Mouse (Mus musculus) ES-E14 (cell line): Measurements from ENCODE around the gene Limk1. TPM values are rescaled to one million over a fixed set of nuclear protein-coding genes. Genes with fewer than 3 reads are reported as not detected.
A peak's percentile ranks its signal among the peaks of the same experiment; 100 is the strongest.
"Not testable (repeated sequence)": the region's sequence is repeated elsewhere in the genome, so short reads cannot be mapped to it uniquely, and the experiment has no call there.

Experiments
- DNase-seq: peaks from one replicate; pipeline ENCODE4 v3.0.0-alpha.2; 2013; ENCODE audit warnings: low read depth, low spot score
- H3K27ac ChIP-seq: 2 replicates; pipeline ENCODE4 v1.5.1; 2012; ENCODE audit warnings: low read depth, mild to moderate bottlenecking, low read length, moderate library complexity, mixed read lengths; ENCODE audit not compliant: poor library complexity, insufficient read depth, severe bottlenecking
- H3K36me3 ChIP-seq: 2 replicates; pipeline ENCODE4 v1.6.1; 2012; ENCODE audit warnings: mild to moderate bottlenecking, low read length, moderate library complexity, mixed read lengths; ENCODE audit not compliant: control insufficient read depth, poor library complexity, insufficient read depth, severe bottlenecking
- H3K4me1 ChIP-seq, 2 experiments: fragments of 150-350 bp in 1 of 2; sonication (generic) in 1 of 2; 2 replicates each; pipeline ENCODE4 v1.6.1; 2012; ENCODE audit warnings: low read length in 2 of 2, mild to moderate bottlenecking in 1 of 2, mixed read lengths in 1 of 2; ENCODE audit not compliant: control insufficient read depth in 2 of 2, insufficient read depth in 2 of 2, poor library complexity in 1 of 2
- H3K4me3 ChIP-seq, 2 experiments: fragments of 150-350 bp in 1 of 2; sonication (generic) in 1 of 2; 2 replicates each; pipeline ENCODE4 v1.5.1; 2012; ENCODE audit warnings: low read length in 2 of 2, low read depth in 1 of 2, mild to moderate bottlenecking in 1 of 2, mixed read lengths in 1 of 2; ENCODE audit not compliant: insufficient read depth in 1 of 2, poor library complexity in 1 of 2, severe bottlenecking in 1 of 2
- H3K9ac ChIP-seq: 2 replicates; pipeline ENCODE4 v1.6.1; 2012; ENCODE audit warnings: low read depth, mild to moderate bottlenecking, low read length, mixed read lengths; ENCODE audit not compliant: poor library complexity, insufficient read depth, severe bottlenecking
- H3K9me3 ChIP-seq: fragments of 150-350 bp; sonication (generic); 2 replicates; pipeline ENCODE4 v1.6.1; 2012; ENCODE audit warnings: low read depth, mild to moderate bottlenecking, low read length; ENCODE audit not compliant: control insufficient read depth, insufficient read depth
- CHD2 ChIP-seq: IDR thresholded peaks from 2 replicates; pipeline ENCODE4 v1.6.1; 2014; ENCODE audit warnings: mild to moderate bottlenecking, low read depth, low read length, inconsistent platforms
- HCFC1 ChIP-seq: IDR thresholded peaks from 2 replicates; pipeline ENCODE4 v1.6.1; 2012; ENCODE audit warnings: low read length, inconsistent platforms, borderline replicate concordance; ENCODE audit not compliant: insufficient read depth
- MAFK ChIP-seq: IDR thresholded peaks from 2 replicates; pipeline ENCODE4 v1.6.1; 2014; ENCODE audit warnings: mild to moderate bottlenecking, low read depth, low read length, inconsistent platforms; ENCODE audit not compliant: insufficient read depth
- ZC3H11A ChIP-seq: IDR thresholded peaks from 2 replicates; pipeline ENCODE4 v1.6.1; 2012; ENCODE audit warnings: low read depth, mild to moderate bottlenecking, inconsistent platforms, low read length, borderline replicate concordance
- ZNF384 ChIP-seq: IDR thresholded peaks from 2 replicates; pipeline ENCODE4 v1.6.1; 2012; ENCODE audit warnings: low read depth, low read length, inconsistent platforms
- in situ Hi-C, 2 experiments: fragments of 600-800 bp; cut with MboI; formaldehyde crosslinking; loops; one replicate each; pipeline ENCODE4 v1.15.1; 2025; ENCODE audit warnings: low sequenced_read_pairs in 2 of 2, inconsistent platforms in 1 of 2; ENCODE audit not compliant: unreplicated experiment in 2 of 2
- total RNA-seq: library from RNA; depleted of rRNA; stranded (reverse); fragments of 300-350 nt; gene quantifications from 2 replicates; pipeline ENCODE4 v1.2.3, GENCODE M21; 2012

Gene Limk1
- total RNA-seq, 1 experiment = 15.9 TPM

GRCm38 (mm10) chr5:134652015-134652414 is 36.4 kb downstream of the Limk1 start:
- DNase-seq = no peak
- Histone ChIP-seq H3K4me3 (no peak overlapping the region), H3K4me1 (peaks cover 0 to 10% of the 10 kb centered on the region in 2 experiments; a peak in 2 of 4 replicates), H3K9ac (no peak overlapping the region), H3K9me3 (no peaks in the 10 kb centered on the region), H3K36me3 (no peaks in the 10 kb centered on the region), H3K27ac (no peak overlapping the region)
- TF ChIP-seq ZNF384 (no peak), HCFC1 (no peak), ZC3H11A (no peak), CHD2 (no peak), MAFK (no peak)
- in situ Hi-C loops = no loop called here

GRCm38 (mm10) chr5:134650926-134651325 is 37.5 kb downstream of the Limk1 start:
- Histone ChIP-seq H3K4me1 (peaks cover 0 to 6% of the 10 kb centered on the region in 2 experiments; a peak in 2 of 4 replicates), H3K9ac (no peak overlapping the region), H3K36me3 (no peaks in the 10 kb centered on the region), H3K4me3 (no peak overlapping the region), H3K27ac (no peak overlapping the region), H3K9me3 (no peaks in the 10 kb centered on the region)
- in situ Hi-C loops = no loop called here
- peak; percentile 64 for DNase-seq
- 0 out of 2 replicates have a peak, but pooled peaks have one; percentile 25 for TF ChIP-seq ZC3H11A
- no peak for TF ChIP-seq MAFK
- TF ChIP-seq CHD2 = no peak
- TF ChIP-seq HCFC1 = no peak
- no peak for TF ChIP-seq ZNF384

- H3K9ac ChIP-seq, H3K27ac ChIP-seq, H3K36me3 ChIP-seq, in situ Hi-C loops, H3K4me3 ChIP-seq, H3K4me1 ChIP-seq, H3K9me3 ChIP-seq: not testable (repeated sequence)
- DNase-seq = peak; percentile 27
Observed at GRCm38 (mm10) chr5:134648976-134649375, 39.4 kb downstream of the Limk1 start.

GRCm38 (mm10) chr5:134647394-134647793 is 41.0 kb downstream of the Limk1 start:
- in situ Hi-C loops = no loop called here
- H3K36me3 ChIP-seq = no peaks in the 10 kb centered on the region
- H3K9me3 ChIP-seq = no peaks in the 10 kb centered on the region
- H3K27ac ChIP-seq = no peak overlapping the region
- no peak overlapping the region for H3K9ac ChIP-seq
- DNase-seq = no peak
- TF ChIP-seq ZNF384 (0 out of 2 replicates have a peak, but pooled peaks have one; percentile 19), ZC3H11A (no peak)
- no peak overlapping the region for H3K4me3 ChIP-seq
- peaks cover 0 to 4% of the 10 kb centered on the region in 2 experiments; a peak in 2 of 4 replicates for H3K4me1 ChIP-seq

- Histone ChIP-seq H3K9ac (no peak overlapping the region), H3K4me1 (peaks cover 0 to 4% of the 10 kb centered on the region in 2 experiments; a peak in 2 of 4 replicates), H3K9me3 (no peaks in the 10 kb centered on the region), H3K4me3 (no peak overlapping the region), H3K36me3 (no peaks in the 10 kb centered on the region), H3K27ac (no peak overlapping the region)
- DNase-seq = no peak
- in situ Hi-C loops = no loop called here
- TF ChIP-seq MAFK = no peak
- no peak for TF ChIP-seq CHD2
- TF ChIP-seq HCFC1 = no peak
- no peak for TF ChIP-seq ZNF384
- no peak for TF ChIP-seq ZC3H11A
Observed at GRCm38 (mm10) chr5:134646461-134646860, 41.9 kb downstream of the Limk1 start.
